Mouse (Mus musculus) small intestine, adult 2 months (tissue): ENCODE data around the gene Zfp956. TPM values are rescaled to one million over a fixed set of nuclear protein-coding genes. Genes with fewer than 3 reads are reported as not detected.
"Not testable (repeated sequence)": the region's sequence is repeated elsewhere in the genome, so short reads cannot be mapped to it uniquely, and the experiment has no call there.

ENCODE experiments used
- H3K27ac ChIP-seq: fragments of 200-500 bp; 2 replicates; pipeline ENCODE4 v1.5.1; 2012; ENCODE audit warnings: low read depth, low read length, control low read depth, inconsistent platforms; ENCODE audit not compliant: insufficient read depth
- H3K27me3 ChIP-seq: fragments of 200-500 bp; 2 replicates; pipeline ENCODE4 v1.6.1; 2012; ENCODE audit warnings: mild to moderate bottlenecking, moderate library complexity, low read length, inconsistent platforms; ENCODE audit not compliant: control insufficient read depth, insufficient read depth
- H3K36me3 ChIP-seq: fragments of 200-500 bp; 2 replicates; pipeline ENCODE4 v1.6.1; 2012; ENCODE audit warnings: mild to moderate bottlenecking, low read length, control low read depth, inconsistent platforms; ENCODE audit not compliant: control insufficient read depth, insufficient read depth
- H3K4me1 ChIP-seq: fragments of 200-500 bp; 2 replicates; pipeline ENCODE4 v1.6.1; 2012; ENCODE audit warnings: low read length, inconsistent platforms, mixed read lengths; ENCODE audit not compliant: control insufficient read depth, insufficient read depth, insufficient read length
- H3K4me3 ChIP-seq: fragments of 200-500 bp; 2 replicates; pipeline ENCODE4 v1.5.1; 2012; ENCODE audit warnings: low read depth, mild to moderate bottlenecking, control low read depth, inconsistent platforms, low read length, moderate library complexity
- CTCF ChIP-seq: fragments of 200-500 bp; IDR thresholded peaks from 2 replicates; pipeline ENCODE4 v1.5.1; 2012; ENCODE audit warnings: low read depth, mild to moderate bottlenecking, control low read depth, inconsistent platforms, low read length, moderate library complexity, mixed read lengths; ENCODE audit not compliant: insufficient replicate concordance, insufficient read length; ENCODE audit errors: extremely low read depth
- POLR2A ChIP-seq: fragments of 200-500 bp; IDR thresholded peaks from 2 replicates; pipeline ENCODE4 v1.6.1; 2012; ENCODE audit warnings: low read depth, mild to moderate bottlenecking, control low read depth, inconsistent platforms, low read length, moderate library complexity
- WGBS: fragments of 180-500 bp; shearing (Covaris S2); methylation state at CpG from one replicate; pipeline ENCODE4 v1.1.7; 2018; 5-methylcytosine and 5-hydroxymethylcytosine counted together
- polyA plus RNA-seq: library from polyadenylated mRNA; depleted of rRNA; stranded (reverse); fragments of >200 nt; gene quantifications from 2 replicates; pipeline ENCODE4 v1.2.3, GENCODE M21; 2012

Zfp956 gene
- polyA plus RNA-seq, 1 experiment = 6.9 TPM

DNA sequence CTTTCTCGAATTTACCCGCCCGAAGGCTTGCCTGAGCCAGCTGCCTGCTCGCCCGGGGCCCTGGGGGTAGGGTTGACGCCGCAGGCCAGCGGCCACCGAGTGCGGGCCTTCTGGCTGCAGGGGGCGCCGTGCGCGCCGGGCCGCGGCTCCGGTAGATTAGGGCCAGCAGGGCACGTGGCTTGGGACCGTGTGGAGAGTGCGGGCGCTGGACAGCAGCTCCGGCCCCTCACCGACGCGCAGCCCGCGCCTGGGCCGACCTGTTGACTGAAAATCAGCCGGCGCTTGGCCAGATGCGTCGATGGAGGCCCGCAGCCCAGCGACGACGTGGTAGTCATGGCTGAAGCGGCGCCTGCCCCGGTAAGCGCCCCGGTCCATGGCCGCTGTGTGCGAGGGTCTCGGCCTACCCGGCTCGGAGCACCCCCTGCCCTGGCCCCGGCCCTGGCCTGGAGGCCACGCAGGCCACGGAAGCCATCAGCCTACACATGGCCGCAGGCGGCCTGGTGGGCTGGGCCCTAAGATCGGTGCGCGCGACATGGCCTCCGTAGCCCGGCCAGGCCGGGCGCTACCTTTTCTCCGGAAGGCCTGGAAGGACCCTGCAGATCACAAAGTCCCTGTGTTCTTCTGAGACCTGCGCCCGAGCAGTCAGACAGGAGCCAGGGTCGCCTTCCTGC lies 10.0 kb upstream of the Zfp956 start:
- H3K27me3 ChIP-seq = no peaks in the 10 kb centered on the region
- peak; percentile 48; the same call in 1 of the 2 replicates for TF ChIP-seq CTCF
- TF ChIP-seq POLR2A = no peak
- H3K27ac ChIP-seq = no peak overlapping the region
- WGBS = 17% methylated on average over 64 of the region's 64 CpGs
- no peaks in the 10 kb centered on the region for H3K36me3 ChIP-seq
- H3K4me1 ChIP-seq = peaks cover 3% of the 10 kb centered on the region; the same call in 1 of the 2 replicates
- peak overlapping the region; percentile 60 for H3K4me3 ChIP-seq

DNA sequence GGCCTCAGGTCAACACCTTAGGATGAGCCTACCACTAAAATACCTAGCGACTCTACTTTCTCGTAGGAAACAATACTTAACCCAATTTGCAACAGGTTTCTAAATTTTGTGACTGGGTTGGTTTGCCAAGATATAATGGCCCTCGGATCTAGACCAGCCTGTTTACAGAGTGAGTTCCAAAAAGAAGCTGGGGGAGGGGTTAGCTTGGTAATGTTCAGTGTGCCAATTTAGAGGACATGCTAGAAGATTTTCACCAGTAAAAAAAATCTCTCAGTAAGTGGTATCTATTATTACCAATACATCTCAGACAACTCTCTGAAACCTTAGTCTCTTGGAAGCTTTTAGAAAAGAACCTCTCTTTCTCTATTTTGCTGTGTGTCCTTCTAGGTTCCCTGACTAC lies 9.5 kb upstream of the Zfp956 start:
- H3K36me3 ChIP-seq = no peaks in the 10 kb centered on the region
- 48% methylated on average over 3 of the region's 3 CpGs for WGBS
- no peak for TF ChIP-seq POLR2A
- no peak for TF ChIP-seq CTCF

DNA sequence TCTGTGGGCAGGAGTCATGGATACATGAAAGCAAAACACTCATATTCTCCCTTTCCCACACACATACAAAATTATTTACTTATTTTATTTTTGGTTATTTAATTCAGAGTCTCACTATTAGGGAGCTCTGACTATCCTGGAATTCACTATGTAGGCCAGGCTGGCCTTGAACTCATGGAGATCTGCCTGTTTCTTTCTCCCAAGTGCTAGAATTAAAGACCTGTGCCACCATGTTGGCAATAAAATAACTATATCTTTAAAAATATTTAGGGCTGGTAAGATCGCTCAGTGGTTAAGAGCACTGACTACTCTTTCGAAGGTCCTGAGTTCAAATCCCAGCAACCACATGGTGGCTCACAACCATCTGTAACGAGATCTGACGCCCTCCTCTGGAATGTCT lies 5.8 kb upstream of the Zfp956 start:
- TF ChIP-seq POLR2A = no peak
- TF ChIP-seq CTCF = no peak
- Histone ChIP-seq H3K27me3 (no peaks in the 10 kb centered on the region), H3K4me3 (no peak overlapping the region), H3K27ac (no peak overlapping the region), H3K4me1 (peaks cover 2% of the 10 kb centered on the region; the same call in 1 of the 2 replicates), H3K36me3 (no peaks in the 10 kb centered on the region)
- WGBS = 97% methylated on average over 4 of the region's 4 CpGs

More for the DNA sequence above, 9.5 kb upstream of the Zfp956 start:
- Histone ChIP-seq H3K4me1 (peaks cover 3% of the 10 kb centered on the region; the same call in 1 of the 2 replicates), H3K4me3 (peak overlapping the region; percentile 60), H3K27ac (no peak overlapping the region), H3K27me3 (no peaks in the 10 kb centered on the region)

DNA sequence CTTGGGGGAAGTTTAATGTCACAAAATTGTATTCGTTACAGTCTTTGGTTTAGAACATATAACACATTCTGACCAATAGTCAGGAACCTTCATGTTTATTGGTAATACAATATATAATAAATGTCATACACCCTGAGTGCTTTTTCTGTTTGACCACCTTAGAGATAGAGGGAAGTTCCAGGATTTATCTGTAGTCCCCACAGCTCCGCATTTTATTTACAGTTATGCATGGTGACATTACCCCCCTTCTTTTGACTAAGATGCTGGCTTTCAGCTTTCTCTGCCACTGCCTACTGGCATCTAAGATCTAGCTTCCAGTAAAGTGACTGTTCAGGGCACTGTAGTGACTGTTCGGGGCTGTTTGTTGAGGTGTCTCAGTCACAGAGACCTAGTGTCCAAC lies 1.2 kb downstream of the Zfp956 start:
- WGBS = 58% methylated on average over 3 of the region's 3 CpGs
- H3K27me3 ChIP-seq = no peaks in the 10 kb centered on the region
- no peak overlapping the region for H3K27ac ChIP-seq
- H3K36me3 ChIP-seq = peaks cover 6% of the 10 kb centered on the region; the same call in 1 of the 2 replicates
- H3K4me1 ChIP-seq = no peaks in the 10 kb centered on the region; the same call in 1 of the 2 replicates
- no peak overlapping the region for H3K4me3 ChIP-seq
- TF ChIP-seq POLR2A = no peak
- no peak for TF ChIP-seq CTCF

DNA sequence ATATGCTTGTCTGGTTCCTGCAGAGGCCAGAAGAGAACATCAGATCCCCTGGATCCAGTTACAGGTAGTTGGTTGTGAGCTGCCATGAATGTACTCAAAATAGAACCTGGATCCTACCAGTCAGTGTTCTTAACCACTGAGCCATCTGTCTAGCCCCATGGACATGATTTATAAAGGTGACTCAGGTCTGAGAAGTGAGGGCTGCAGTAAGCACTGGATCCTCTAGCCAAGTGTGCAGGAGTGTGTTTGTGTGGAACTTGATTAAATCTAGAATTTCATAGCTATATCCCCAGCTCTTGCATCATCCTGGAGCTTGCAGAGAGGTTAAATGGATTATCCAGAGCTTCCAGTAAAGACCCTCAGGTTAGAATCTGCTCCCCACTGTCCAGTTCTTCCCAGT lies 4.6 kb downstream of the Zfp956 start:
- Histone ChIP-seq H3K27ac (no peak overlapping the region), H3K4me3 (no peak overlapping the region), H3K27me3 (no peaks in the 10 kb centered on the region), H3K36me3 (peaks cover 13% of the 10 kb centered on the region), H3K4me1 (no peaks in the 10 kb centered on the region; the same call in 1 of the 2 replicates)
- TF ChIP-seq CTCF = no peak
- TF ChIP-seq POLR2A = no peak

DNA sequence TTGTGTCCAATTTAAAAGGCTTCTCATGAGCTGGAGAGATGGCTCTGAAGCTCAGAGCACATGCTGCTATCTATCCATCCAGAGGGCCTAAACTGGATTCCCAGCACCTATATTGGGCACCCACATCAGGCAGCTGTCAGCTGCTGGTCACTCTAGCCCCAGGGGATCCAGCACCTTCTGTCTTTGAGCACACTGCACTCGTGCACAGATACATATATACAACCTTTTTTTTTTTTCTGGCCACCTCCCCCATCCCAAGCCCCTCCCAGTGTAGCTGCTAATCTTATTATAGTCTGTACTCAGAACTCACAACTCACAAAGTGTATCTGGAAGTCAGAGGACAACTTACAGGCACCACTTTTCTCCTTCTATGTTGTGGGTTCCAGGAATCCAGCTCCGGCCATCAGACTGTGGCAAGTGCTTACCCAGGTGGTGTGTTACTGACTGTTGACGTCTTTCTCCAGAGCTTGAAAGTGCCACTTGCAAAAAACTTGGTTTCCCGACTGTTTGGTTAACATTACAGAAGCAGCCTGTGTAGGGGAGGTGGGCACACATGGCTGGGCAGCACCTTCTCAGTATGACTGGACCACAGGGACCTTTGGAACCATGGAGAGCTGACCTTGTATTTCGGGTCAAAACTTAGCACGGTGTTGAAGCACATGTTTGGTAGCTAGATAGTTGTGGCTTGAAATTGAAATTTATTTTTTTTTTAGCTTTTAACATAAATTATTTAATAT lies 7.7 kb downstream of the Zfp956 start:
- Histone ChIP-seq H3K4me3 (no peak overlapping the region), H3K27ac (no peak overlapping the region), H3K27me3 (no peaks in the 10 kb centered on the region), H3K36me3 (peaks cover 32% of the 10 kb centered on the region), H3K4me1 (no peaks in the 10 kb centered on the region)
- WGBS = 89% methylated on average over 6 of the region's 6 CpGs
- TF ChIP-seq POLR2A (no peak), CTCF (no peak)

DNA sequence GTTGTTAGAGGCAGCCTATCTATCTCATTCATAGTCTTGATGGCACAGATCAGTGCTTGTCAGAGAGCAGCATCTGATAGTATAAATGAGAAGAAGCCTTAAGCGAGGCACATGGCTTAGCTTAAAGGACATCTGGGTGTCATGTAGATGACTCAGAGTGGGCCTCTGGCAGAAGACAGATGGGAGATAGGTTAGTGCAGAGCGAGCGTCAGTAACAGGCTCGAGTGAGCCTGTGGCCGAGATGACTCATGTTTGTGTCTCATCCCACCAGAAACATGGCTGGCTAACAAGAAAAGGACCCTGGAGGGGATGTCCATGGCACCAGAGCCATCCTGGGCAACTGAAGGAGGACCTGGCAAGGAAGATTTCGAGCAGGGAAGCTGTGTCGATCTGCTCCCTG lies 9.9 kb downstream of the Zfp956 start:
- H3K4me1 ChIP-seq = no peaks in the 10 kb centered on the region

DNA sequence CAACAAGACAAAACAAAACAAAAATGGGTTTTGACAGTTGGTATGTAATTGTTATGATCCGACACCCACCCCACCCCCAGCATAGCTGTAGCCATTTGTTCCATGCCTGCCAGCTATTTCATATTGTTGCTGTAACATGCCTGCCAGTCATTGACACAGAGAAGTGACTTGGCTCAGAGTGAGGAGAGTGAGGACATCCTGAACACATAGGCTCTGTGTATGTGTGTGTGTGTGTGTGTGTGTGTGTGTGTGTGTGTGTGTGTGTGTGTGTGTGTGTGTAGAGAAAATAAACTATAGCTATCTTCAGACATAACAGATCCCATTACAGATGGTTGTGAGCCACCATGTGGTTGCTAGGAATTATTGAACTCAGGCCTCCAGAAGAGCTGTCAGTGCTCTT lies 15.0 kb downstream of the Zfp956 start:
- not testable (repeated sequence) for H3K27me3 ChIP-seq, H3K27ac ChIP-seq, H3K4me1 ChIP-seq, H3K4me3 ChIP-seq
- peaks cover 18% of the 10 kb centered on the region for H3K36me3 ChIP-seq
- WGBS = 79% methylated on average over 1 of the region's 1 CpGs

More for the DNA sequence above, 9.9 kb downstream of the Zfp956 start:
- Histone ChIP-seq H3K27me3 (no peaks in the 10 kb centered on the region), H3K4me3 (no peak overlapping the region), H3K27ac (no peak overlapping the region), H3K36me3 (peaks cover 27% of the 10 kb centered on the region)
- WGBS = 75% methylated on average over 7 of the region's 7 CpGs
- TF ChIP-seq POLR2A (no peak), CTCF (no peak)
